Mouse (Mus musculus): Measurements from ENCODE around the gene Armh3. TPM values are rescaled to one million over a fixed set of nuclear protein-coding genes. Genes with fewer than 3 reads are reported as not detected.

Gene Armh3
- polyA plus RNA-seq, 1 experiment from 2014 or later: 17.0 TPM

DNA sequence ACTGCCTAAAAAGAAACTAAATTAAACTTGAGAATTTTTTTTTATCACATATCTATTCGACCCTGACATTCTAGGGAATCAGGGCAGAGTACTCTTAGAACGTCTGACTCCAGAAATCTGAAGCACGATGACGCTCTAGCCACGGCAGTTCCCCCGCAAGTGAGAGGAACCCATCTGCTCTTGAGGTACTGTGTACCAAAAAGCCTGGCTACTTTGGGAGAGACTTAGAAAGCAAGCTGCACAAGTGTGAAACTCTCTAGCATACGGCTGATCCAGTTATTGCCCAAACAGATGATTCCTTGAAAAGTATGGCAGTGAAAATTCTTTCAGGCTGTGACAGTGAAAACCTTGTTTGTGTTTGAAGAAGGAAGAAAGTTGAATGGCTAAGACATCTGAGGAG, 41.6 kb downstream of the Armh3 start:
- Histone ChIP-seq H3K9ac (ENCODE audit: low read depth, low read length) (no peak overlapping the region), H3K4me2 (replicated peaks; ENCODE audit: low read depth, low read length) (no peak overlapping the region), H3K4me3 (ENCODE audit: low read length) (no peak overlapping the region), H3K9me3 (ENCODE audit: control insufficient read depth, low read length) (no peaks in the 10 kb centered on the region), H3K27me3 (ENCODE audit: control insufficient read depth, insufficient read depth, low read length) (no peaks in the 10 kb centered on the region), H3K4me1 (ENCODE audit: control insufficient read depth, insufficient read depth, low read length) (no peaks in the 10 kb centered on the region), H3K36me3 (ENCODE audit: control insufficient read depth, insufficient read depth, low read length) (peaks cover 8% of the 10 kb centered on the region; the same call in 1 of the 2 replicates), H3K27ac (ENCODE audit: low read depth, low read length) (no peak overlapping the region)
- no peak for ATAC-seq (ENCODE audit: low FRiP score, low TSS enrichment)
- 87% methylated on average over 7 of the region's 7 CpGs for WGBS

- no peak overlapping the region for H3K4me2 ChIP-seq (replicated peaks; ENCODE audit: low read depth, low read length)
- no peak overlapping the region for H3K9ac ChIP-seq (ENCODE audit: low read depth, low read length)
- ATAC-seq (ENCODE audit: low FRiP score, low TSS enrichment): no peak
- WGBS: 7% methylated on average over 3 of the region's 3 CpGs
- H3K27ac ChIP-seq (ENCODE audit: low read depth, low read length): no peak overlapping the region
- no peak overlapping the region for H3K4me3 ChIP-seq (ENCODE audit: low read length)
- H3K4me1 ChIP-seq (ENCODE audit: control insufficient read depth, insufficient read depth, low read length): no peaks in the 10 kb centered on the region
- H3K27me3 ChIP-seq (ENCODE audit: control insufficient read depth, insufficient read depth, low read length): no peaks in the 10 kb centered on the region
- no peaks in the 10 kb centered on the region for H3K9me3 ChIP-seq (ENCODE audit: control insufficient read depth, low read length)
- peaks cover 13% of the 10 kb centered on the region; the same call in 1 of the 2 replicates for H3K36me3 ChIP-seq (ENCODE audit: control insufficient read depth, insufficient read depth, low read length)
Observed at GRCm38 (mm10) chr19:45953286-45953685, 45.0 kb downstream of the Armh3 start.

DNA sequence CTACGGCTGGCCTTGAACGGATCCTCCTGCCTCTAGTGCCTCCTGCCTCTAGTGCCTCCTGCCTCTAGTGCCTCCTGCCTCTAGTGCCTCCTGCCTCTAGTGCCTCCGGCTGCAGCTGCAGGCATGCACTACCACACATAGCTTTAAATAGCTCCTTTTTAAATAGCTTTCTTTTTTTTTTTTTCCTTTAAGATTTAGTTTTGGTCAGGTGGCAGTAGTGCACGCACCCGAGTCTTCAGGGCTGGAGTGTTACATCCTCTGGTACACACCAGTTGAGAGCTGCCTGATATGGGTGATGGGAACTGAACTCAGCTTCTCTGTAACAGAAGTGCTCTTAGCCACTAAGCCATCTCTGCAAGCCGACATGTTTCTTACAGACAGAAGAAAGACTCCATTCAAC, 49.1 kb downstream of the Armh3 start:
- H3K27me3 ChIP-seq (ENCODE audit: control insufficient read depth, insufficient read depth, low read length): no peaks in the 10 kb centered on the region
- no peaks in the 10 kb centered on the region for H3K9me3 ChIP-seq (ENCODE audit: control insufficient read depth, low read length)
- no peak overlapping the region for H3K9ac ChIP-seq (ENCODE audit: low read depth, low read length)
- WGBS: 89% methylated on average over 6 of the region's 6 CpGs
- no peak overlapping the region for H3K27ac ChIP-seq (ENCODE audit: low read depth, low read length)
- no peak for ATAC-seq (ENCODE audit: low FRiP score, low TSS enrichment)
- no peak overlapping the region for H3K4me2 ChIP-seq (replicated peaks; ENCODE audit: low read depth, low read length)
- H3K4me1 ChIP-seq (ENCODE audit: control insufficient read depth, insufficient read depth, low read length): no peaks in the 10 kb centered on the region
- H3K36me3 ChIP-seq (ENCODE audit: control insufficient read depth, insufficient read depth, low read length): peaks cover 9% of the 10 kb centered on the region; the same call in 1 of the 2 replicates
- H3K4me3 ChIP-seq (ENCODE audit: low read length): no peak overlapping the region

DNA sequence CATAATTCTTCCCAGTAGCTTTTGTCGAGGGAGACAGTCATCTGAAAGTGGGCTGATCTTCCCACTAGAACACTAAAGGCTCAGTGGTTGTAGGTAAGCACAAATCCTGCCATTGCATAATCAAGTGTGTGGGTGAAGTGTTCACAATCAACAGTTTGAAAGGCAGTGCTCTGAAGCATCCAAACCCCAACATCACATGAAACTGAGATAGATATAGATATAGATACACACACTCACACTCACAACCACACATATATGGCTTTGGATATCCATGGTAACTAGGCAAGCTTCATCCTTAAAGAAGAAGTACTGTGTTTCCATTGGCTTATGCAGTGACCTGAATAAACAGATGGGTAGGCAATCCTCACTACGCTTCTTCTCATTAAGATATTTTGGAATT, 50.5 kb downstream of the Armh3 start:
- 83% methylated on average over 2 of the region's 2 CpGs for WGBS
- no peaks in the 10 kb centered on the region for H3K4me1 ChIP-seq (ENCODE audit: control insufficient read depth, insufficient read depth, low read length)
- ATAC-seq (ENCODE audit: low FRiP score, low TSS enrichment): no peak
- no peak overlapping the region for H3K9ac ChIP-seq (ENCODE audit: low read depth, low read length)
- H3K4me2 ChIP-seq (replicated peaks; ENCODE audit: low read depth, low read length): no peak overlapping the region
- H3K4me3 ChIP-seq (ENCODE audit: low read length): no peak overlapping the region
- no peak overlapping the region for H3K27ac ChIP-seq (ENCODE audit: low read depth, low read length)
- peaks cover 12% of the 10 kb centered on the region; the same call in 1 of the 2 replicates for H3K36me3 ChIP-seq (ENCODE audit: control insufficient read depth, insufficient read depth, low read length)
- H3K27me3 ChIP-seq (ENCODE audit: control insufficient read depth, insufficient read depth, low read length): no peaks in the 10 kb centered on the region
- H3K9me3 ChIP-seq (ENCODE audit: control insufficient read depth, low read length): no peaks in the 10 kb centered on the region

- ATAC-seq (ENCODE audit: low FRiP score, low TSS enrichment): no peak
- Histone ChIP-seq H3K9ac (ENCODE audit: low read depth, low read length) (no peak overlapping the region), H3K27me3 (ENCODE audit: control insufficient read depth, insufficient read depth, low read length) (no peaks in the 10 kb centered on the region), H3K9me3 (ENCODE audit: control insufficient read depth, low read length) (no peaks in the 10 kb centered on the region), H3K4me1 (ENCODE audit: control insufficient read depth, insufficient read depth, low read length) (no peaks in the 10 kb centered on the region), H3K36me3 (ENCODE audit: control insufficient read depth, insufficient read depth, low read length) (peaks cover 12% of the 10 kb centered on the region; the same call in 1 of the 2 replicates), H3K4me3 (ENCODE audit: low read length) (no peak overlapping the region), H3K4me2 (replicated peaks; ENCODE audit: low read depth, low read length) (no peak overlapping the region), H3K27ac (ENCODE audit: low read depth, low read length) (no peak overlapping the region)
- 93% methylated on average over 2 of the region's 2 CpGs for WGBS
Observed at GRCm38 (mm10) chr19:45947286-45947685, 51.0 kb downstream of the Armh3 start.

- ATAC-seq (ENCODE audit: low FRiP score, low TSS enrichment): no peak
- Histone ChIP-seq H3K9me3 (ENCODE audit: control insufficient read depth, low read length) (no peaks in the 10 kb centered on the region), H3K4me3 (ENCODE audit: low read length) (no peak overlapping the region), H3K27me3 (ENCODE audit: control insufficient read depth, insufficient read depth, low read length) (no peaks in the 10 kb centered on the region), H3K27ac (ENCODE audit: low read depth, low read length) (no peak overlapping the region), H3K4me1 (ENCODE audit: control insufficient read depth, insufficient read depth, low read length) (no peaks in the 10 kb centered on the region), H3K9ac (ENCODE audit: low read depth, low read length) (no peak overlapping the region), H3K4me2 (replicated peaks; ENCODE audit: low read depth, low read length) (no peak overlapping the region), H3K36me3 (ENCODE audit: control insufficient read depth, insufficient read depth, low read length) (peaks cover 12% of the 10 kb centered on the region; the same call in 1 of the 2 replicates)
- 90% methylated on average over 9 of the region's 9 CpGs for WGBS
Observed at GRCm38 (mm10) chr19:45946541-45946940, 51.7 kb downstream of the Armh3 start.

GRCm38 (mm10) chr19:45945986-45946385, 52.3 kb downstream of the Armh3 start:
- no peaks in the 10 kb centered on the region for H3K27me3 ChIP-seq (ENCODE audit: control insufficient read depth, insufficient read depth, low read length)
- no peak overlapping the region for H3K4me2 ChIP-seq (replicated peaks; ENCODE audit: low read depth, low read length)
- H3K4me1 ChIP-seq (ENCODE audit: control insufficient read depth, insufficient read depth, low read length): no peaks in the 10 kb centered on the region
- no peaks in the 10 kb centered on the region for H3K9me3 ChIP-seq (ENCODE audit: control insufficient read depth, low read length)
- peaks cover 12% of the 10 kb centered on the region; the same call in 1 of the 2 replicates for H3K36me3 ChIP-seq (ENCODE audit: control insufficient read depth, insufficient read depth, low read length)
- WGBS: 92% methylated on average over 2 of the region's 2 CpGs
- H3K4me3 ChIP-seq (ENCODE audit: low read length): no peak overlapping the region
- no peak overlapping the region for H3K27ac ChIP-seq (ENCODE audit: low read depth, low read length)
- no peak overlapping the region for H3K9ac ChIP-seq (ENCODE audit: low read depth, low read length)
- no peak for ATAC-seq (ENCODE audit: low FRiP score, low TSS enrichment)

GRCm38 (mm10) chr19:45943758-45944157, 54.5 kb downstream of the Armh3 start:
- Histone ChIP-seq H3K36me3 (ENCODE audit: control insufficient read depth, insufficient read depth, low read length) (peaks cover 11% of the 10 kb centered on the region; the same call in 1 of the 2 replicates), H3K27me3 (ENCODE audit: control insufficient read depth, insufficient read depth, low read length) (no peaks in the 10 kb centered on the region), H3K4me3 (ENCODE audit: low read length) (no peak overlapping the region), H3K9ac (ENCODE audit: low read depth, low read length) (no peak overlapping the region), H3K27ac (ENCODE audit: low read depth, low read length) (no peak overlapping the region), H3K4me2 (replicated peaks; ENCODE audit: low read depth, low read length) (no peak overlapping the region), H3K4me1 (ENCODE audit: control insufficient read depth, insufficient read depth, low read length) (no peaks in the 10 kb centered on the region), H3K9me3 (ENCODE audit: control insufficient read depth, low read length) (no peaks in the 10 kb centered on the region)
- 82% methylated on average over 4 of the region's 4 CpGs for WGBS
- no peak for ATAC-seq (ENCODE audit: low FRiP score, low TSS enrichment)

- no peak for ATAC-seq (ENCODE audit: low FRiP score, low TSS enrichment)
- Histone ChIP-seq H3K27me3 (ENCODE audit: control insufficient read depth, insufficient read depth, low read length) (no peaks in the 10 kb centered on the region), H3K9me3 (ENCODE audit: control insufficient read depth, low read length) (no peaks in the 10 kb centered on the region), H3K9ac (ENCODE audit: low read depth, low read length) (no peak overlapping the region), H3K27ac (ENCODE audit: low read depth, low read length) (no peak overlapping the region), H3K4me2 (replicated peaks; ENCODE audit: low read depth, low read length) (no peak overlapping the region), H3K4me3 (ENCODE audit: low read length) (no peak overlapping the region), H3K36me3 (ENCODE audit: control insufficient read depth, insufficient read depth, low read length) (peaks cover 8% of the 10 kb centered on the region), H3K4me1 (ENCODE audit: control insufficient read depth, insufficient read depth, low read length) (no peaks in the 10 kb centered on the region)
- 25% methylated on average over 3 of the region's 3 CpGs for WGBS
Observed at GRCm38 (mm10) chr19:45938064-45938463, 60.2 kb downstream of the Armh3 start.
